Mouse (Mus musculus): ENCODE results near the gene Zfp46.

GRCm38 (mm10) chr4:136281611-136282010, 2.9 kb upstream of the Zfp46 start:
- no peak for TF ChIP-seq CTCF (IDR thresholded peaks at IDR 0.05; ENCODE audit: extremely low read depth, insufficient read depth, insufficient read length, insufficient replicate concordance)
- TF ChIP-seq POLR2A (IDR thresholded peaks at IDR 0.05; ENCODE audit: low read depth, low read length) = no peak

Measured in spleen, adult 2 months (tissue).